Mouse (Mus musculus) kidney, embryonic 15.5 days (tissue): Measurements from ENCODE around the gene Ckb. TPM values are rescaled to one million over a fixed set of nuclear protein-coding genes. Genes with fewer than 3 reads are reported as not detected.
A peak's percentile ranks its signal among the peaks of the same experiment; 100 is the strongest.

Experiments
- ATAC-seq: fragments of 200-750 bp; cut with Nextera tagmentation; replicated peaks from 2 replicates; pipeline ENCODE4 v1.8.0; 2017; ENCODE audit warnings: moderate TSS enrichment; ENCODE audit not compliant: low FRiP score
- H3K27ac ChIP-seq: fragments of 300-500 bp; sonication (generic); 2 replicates; pipeline ENCODE4 v1.5.1; 2015; ENCODE audit warnings: mild to moderate bottlenecking, inconsistent platforms
- H3K27me3 ChIP-seq: fragments of 300-500 bp; sonication (generic); 2 replicates; pipeline ENCODE4 v1.6.1; 2015; ENCODE audit warnings: inconsistent platforms
- H3K36me3 ChIP-seq: fragments of 300-500 bp; sonication (generic); 2 replicates; pipeline ENCODE4 v1.6.1; 2015; ENCODE audit warnings: inconsistent platforms
- H3K4me1 ChIP-seq: fragments of 300-500 bp; sonication (generic); 2 replicates; pipeline ENCODE4 v1.6.1; 2015; ENCODE audit warnings: inconsistent platforms
- H3K4me2 ChIP-seq: fragments of 300-500 bp; sonication (generic); 2 replicates; pipeline ENCODE4 v1.6.1; 2015; ENCODE audit warnings: moderate library complexity, mild to moderate bottlenecking, inconsistent platforms
- H3K4me3 ChIP-seq: fragments of 300-500 bp; sonication (generic); replicated peaks from 2 replicates; pipeline ENCODE4 v1.5.1; 2015; ENCODE audit warnings: mild to moderate bottlenecking, inconsistent platforms
- H3K9ac ChIP-seq: fragments of 300-500 bp; sonication (generic); 2 replicates; pipeline ENCODE4 v1.6.1; 2015; ENCODE audit warnings: mild to moderate bottlenecking, inconsistent platforms
- H3K9me3 ChIP-seq: fragments of 300-500 bp; sonication (generic); replicated peaks from 2 replicates; pipeline ENCODE4 v1.6.1; 2016; ENCODE audit warnings: inconsistent platforms
- WGBS: fragments of 180-500 bp; shearing (Covaris S2); methylation state at CpG from one replicate; pipeline ENCODE4 v1.1.7; 2015; ENCODE audit warnings: mixed read lengths; 5-methylcytosine and 5-hydroxymethylcytosine counted together
- polyA plus RNA-seq: library from polyadenylated mRNA; unstranded; fragments of >200 nt; fragmentation: Nextera tagmentation; extraction: Ambion mirVana; gene quantifications from 2 replicates; pipeline ENCODE4 v1.2.1, GENCODE M21; 2015

Gene Ckb
- polyA plus RNA-seq, 1 experiment from 2014 or later = 154 TPM

GRCm38 (mm10) chr12:111674850-111675486 is 2.8 kb upstream of the Ckb start:
- Histone ChIP-seq H3K4me3 (no peak overlapping the region), H3K4me2 (no peak overlapping the region), H3K9me3 (no peaks in the 10 kb centered on the region), H3K9ac (no peak overlapping the region), H3K27ac (no peak overlapping the region), H3K36me3 (no peaks in the 10 kb centered on the region), H3K4me1 (peaks cover 56% of the 10 kb centered on the region), H3K27me3 (peaks cover 58% of the 10 kb centered on the region)
- WGBS = 58% methylated on average over 2 of the region's 2 CpGs
- ATAC-seq = no peak

- H3K36me3 ChIP-seq = no peaks in the 10 kb centered on the region
- 11% methylated on average over 12 of the region's 12 CpGs for WGBS
Measured at GRCm38 (mm10) chr12:111672581-111672980, 443 bp upstream of the Ckb start.

GRCm38 (mm10) chr12:111671431-111671902 is 671 bp downstream of the Ckb start:
- no peaks in the 10 kb centered on the region for H3K9me3 ChIP-seq
- H3K27ac ChIP-seq = no peak overlapping the region

More at GRCm38 (mm10) chr12:111672581-111672980, 443 bp upstream of the Ckb start:
- peaks cover 57% of the 10 kb centered on the region for H3K4me1 ChIP-seq
- no peak for ATAC-seq
- no peaks in the 10 kb centered on the region for H3K9me3 ChIP-seq
- no peak overlapping the region for H3K27ac ChIP-seq
- peaks cover 62% of the 10 kb centered on the region for H3K27me3 ChIP-seq
- peak overlapping the region; percentile 97 for H3K4me2 ChIP-seq
- peak overlapping the region; percentile 63 for H3K4me3 ChIP-seq
- peak overlapping the region; percentile 60; the same call in 1 of the 2 replicates for H3K9ac ChIP-seq

GRCm38 (mm10) chr12:111670976-111671375 is 1.2 kb downstream of the Ckb start:
- ATAC-seq = no peak

More at GRCm38 (mm10) chr12:111671431-111671902, 671 bp downstream of the Ckb start:
- Histone ChIP-seq H3K4me1 (peaks cover 49% of the 10 kb centered on the region), H3K36me3 (no peaks in the 10 kb centered on the region), H3K9ac (peak overlapping the region; percentile 60), H3K4me2 (peak overlapping the region; percentile 97), H3K4me3 (peak overlapping the region; percentile 63), H3K27me3 (peaks cover 62% of the 10 kb centered on the region)
- under 1% methylated on average over 34 of the region's 34 CpGs for WGBS
- 0 out of 2 replicates have a peak, but pooled peaks have one; percentile 14 for ATAC-seq

GRCm38 (mm10) chr12:111670371-111670971 is 1.7 kb downstream of the Ckb start:
- Histone ChIP-seq H3K9me3 (no peaks in the 10 kb centered on the region), H3K4me2 (peak overlapping the region; percentile 97), H3K4me3 (peak overlapping the region; percentile 63), H3K4me1 (peaks cover 46% of the 10 kb centered on the region), H3K27me3 (peaks cover 57% of the 10 kb centered on the region), H3K36me3 (no peaks in the 10 kb centered on the region), H3K27ac (no peak overlapping the region), H3K9ac (no peak overlapping the region)
- ATAC-seq = 0 out of 2 replicates have a peak, but pooled peaks have one; percentile 1
- WGBS = 15% methylated on average over 29 of the region's 29 CpGs

More at GRCm38 (mm10) chr12:111670976-111671375, 1.2 kb downstream of the Ckb start:
- WGBS = 1% methylated on average over 35 of the region's 35 CpGs
- no peaks in the 10 kb centered on the region for H3K36me3 ChIP-seq
- peak overlapping the region; percentile 63 for H3K4me3 ChIP-seq
- H3K27ac ChIP-seq = no peak overlapping the region
- H3K9me3 ChIP-seq = no peaks in the 10 kb centered on the region
- peak overlapping the region; percentile 60; the same call in 1 of the 2 replicates for H3K9ac ChIP-seq
- H3K4me1 ChIP-seq = peaks cover 49% of the 10 kb centered on the region
- H3K27me3 ChIP-seq = peaks cover 62% of the 10 kb centered on the region
- H3K4me2 ChIP-seq = peak overlapping the region; percentile 97

- Histone ChIP-seq H3K36me3 (no peaks in the 10 kb centered on the region), H3K9ac (no peak overlapping the region), H3K4me3 (peak overlapping the region; percentile 63; the same call in 1 of the 2 replicates), H3K27ac (no peak overlapping the region), H3K27me3 (peaks cover 52% of the 10 kb centered on the region), H3K9me3 (no peaks in the 10 kb centered on the region), H3K4me2 (peak overlapping the region; percentile 97; the same call in 1 of the 2 replicates), H3K4me1 (peaks cover 50% of the 10 kb centered on the region)
- WGBS = 60% methylated on average over 8 of the region's 8 CpGs
- no peak for ATAC-seq
Measured at GRCm38 (mm10) chr12:111669961-111670360, 2.2 kb downstream of the Ckb start.

GRCm38 (mm10) chr12:111669000-111669788 is 2.9 kb downstream of the Ckb start:
- Histone ChIP-seq H3K27ac (peak overlapping the region; percentile 88), H3K36me3 (no peaks in the 10 kb centered on the region), H3K27me3 (peaks cover 46% of the 10 kb centered on the region), H3K4me3 (no peak overlapping the region), H3K9me3 (no peaks in the 10 kb centered on the region), H3K9ac (0 out of 2 replicates have a peak overlapping the region, but pooled peaks have one; percentile 19), H3K4me1 (peaks cover 58% of the 10 kb centered on the region), H3K4me2 (peak overlapping the region; percentile 58)
- 0 out of 2 replicates have a peak, but pooled peaks have one; percentile 10 for ATAC-seq
- WGBS = 58% methylated on average over 23 of the region's 23 CpGs

GRCm38 (mm10) chr12:111668457-111668912 is 3.7 kb downstream of the Ckb start:
- Histone ChIP-seq H3K9ac (0 out of 2 replicates have a peak overlapping the region, but pooled peaks have one; percentile 19), H3K27ac (peak overlapping the region; percentile 88), H3K36me3 (no peaks in the 10 kb centered on the region), H3K4me1 (peaks cover 65% of the 10 kb centered on the region), H3K9me3 (no peaks in the 10 kb centered on the region), H3K4me2 (peak overlapping the region; percentile 58), H3K4me3 (peak overlapping the region; percentile 10), H3K27me3 (peaks cover 39% of the 10 kb centered on the region)
- ATAC-seq = peak; percentile 53
- WGBS = under 1% methylated on average over 8 of the region's 8 CpGs

- no peaks in the 10 kb centered on the region for H3K9me3 ChIP-seq
- peaks cover 65% of the 10 kb centered on the region for H3K4me1 ChIP-seq
- no peak overlapping the region for H3K27ac ChIP-seq
- ATAC-seq = no peak
- H3K4me3 ChIP-seq = no peak overlapping the region
- 90% methylated on average over 5 of the region's 5 CpGs for WGBS
- H3K9ac ChIP-seq = no peak overlapping the region
- no peak overlapping the region for H3K4me2 ChIP-seq
- H3K36me3 ChIP-seq = peaks cover 2% of the 10 kb centered on the region; the same call in 1 of the 2 replicates
- H3K27me3 ChIP-seq = peaks cover 28% of the 10 kb centered on the region
Measured at GRCm38 (mm10) chr12:111667421-111667820, 4.7 kb downstream of the Ckb start.

GRCm38 (mm10) chr12:111666380-111666779 is 5.8 kb downstream of the Ckb start:
- Histone ChIP-seq H3K4me3 (no peak overlapping the region), H3K9me3 (no peaks in the 10 kb centered on the region), H3K27ac (no peak overlapping the region), H3K36me3 (peaks cover 10% of the 10 kb centered on the region; the same call in 1 of the 2 replicates), H3K27me3 (peaks cover 18% of the 10 kb centered on the region), H3K4me1 (peaks cover 55% of the 10 kb centered on the region), H3K9ac (no peak overlapping the region), H3K4me2 (no peak overlapping the region)
- WGBS = 83% methylated on average over 13 of the region's 13 CpGs
- ATAC-seq = no peak

GRCm38 (mm10) chr12:111665041-111665880 is 6.9 kb downstream of the Ckb start:
- Histone ChIP-seq H3K4me3 (no peak overlapping the region), H3K9ac (no peak overlapping the region), H3K36me3 (peaks cover 17% of the 10 kb centered on the region; the same call in 1 of the 2 replicates), H3K4me2 (no peak overlapping the region), H3K9me3 (no peaks in the 10 kb centered on the region), H3K27ac (peak overlapping the region; percentile 92; the same call in 1 of the 2 replicates), H3K4me1 (peaks cover 44% of the 10 kb centered on the region), H3K27me3 (peaks cover 7% of the 10 kb centered on the region)
- 75% methylated on average over 13 of the region's 13 CpGs for WGBS
- no peak for ATAC-seq
